Mouse (Mus musculus) cortical plate, adult 2 months (tissue): ENCODE results near the gene Akr1d1.

Experiments
- CTCF ChIP-seq: fragments of 200-500 bp; IDR thresholded peaks from 2 replicates; pipeline ENCODE4 v1.5.1; 2011; ENCODE audit warnings: mild to moderate bottlenecking, control low read depth, low read length; ENCODE audit not compliant: insufficient read depth; ENCODE audit errors: extremely low read depth
- POLR2A ChIP-seq: fragments of 200-500 bp; IDR thresholded peaks from 2 replicates; pipeline ENCODE4 v1.6.1; 2011; ENCODE audit warnings: mild to moderate bottlenecking, low read length, control low read depth; ENCODE audit not compliant: insufficient read depth; ENCODE audit errors: extremely low read depth

- no peak for TF ChIP-seq CTCF
- no peak for TF ChIP-seq POLR2A
These were observed 9.2 kb upstream of the Akr1d1 start for GRCm38 (mm10) chr6:37520631-37521375.
